Mouse (Mus musculus) yolk sac, embryonic 10.5 days (tissue): ENCODE measurements around the gene Tubg1.

ENCODE experiments used
- DNase-seq: peaks from one replicate; pipeline ENCODE4 v3.0.0-alpha.2; 2017; ENCODE audit warnings: low spot score

The Tubg1 gene

GRCm38 (mm10) chr11:101119761-101120544 lies at the start of gene Tubg1, which contains the start of gene Retreg3:
Gene Tubg1 (plus strand): TSS chr11:101119938.
Gene Retreg3 (minus strand): TSS chr11:101119893.
- peak; percentile 99 for DNase-seq

GRCm38 (mm10) chr11:101070189-101070527 lies 49.6 kb upstream of the Tubg1 start:
- no peak for DNase-seq

GRCm38 (mm10) chr11:101070987-101071386 lies 48.8 kb upstream of the Tubg1 start:
- no peak for DNase-seq

GRCm38 (mm10) chr11:101071810-101072428 lies 47.8 kb upstream of the Tubg1 start:
- no peak for DNase-seq

- no peak for DNase-seq
Measured at GRCm38 (mm10) chr11:101078121-101078520, 41.6 kb upstream of the Tubg1 start, which contains the start of gene Hsd17b1. Gene Hsd17b1 (plus strand): TSS chr11:101078411.

- no peak for DNase-seq
Measured at GRCm38 (mm10) chr11:101079746-101080145, 40.0 kb upstream of the Tubg1 start.

- no peak for DNase-seq
Measured at GRCm38 (mm10) chr11:101080421-101080820, 39.3 kb upstream of the Tubg1 start.

GRCm38 (mm10) chr11:101081659-101082058 lies 38.1 kb upstream of the Tubg1 start:
- no peak for DNase-seq

- DNase-seq, result peak; percentile 97
Measured at GRCm38 (mm10) chr11:101082208-101083082, 37.3 kb upstream of the Tubg1 start, which contains the start of gene Coasy. Gene Coasy (plus strand): TSS chr11:101082565.

- DNase-seq, result no peak
Measured at GRCm38 (mm10) chr11:101083083-101083697, 36.5 kb upstream of the Tubg1 start.

- no peak for DNase-seq
Measured at GRCm38 (mm10) chr11:101084246-101084645, 35.5 kb upstream of the Tubg1 start.

- no peak for DNase-seq
Measured at GRCm38 (mm10) chr11:101084811-101085210, 34.9 kb upstream of the Tubg1 start.

GRCm38 (mm10) chr11:101085617-101086322 lies 34.0 kb upstream of the Tubg1 start:
- DNase-seq, result no peak

GRCm38 (mm10) chr11:101086323-101086674 lies 33.4 kb upstream of the Tubg1 start:
- DNase-seq, result no peak

GRCm38 (mm10) chr11:101086756-101087681 lies 32.7 kb upstream of the Tubg1 start, which contains the start of gene Mlx:
Gene Mlx (plus strand): TSS chr11:101087277.
- peak; percentile 90 for DNase-seq

GRCm38 (mm10) chr11:101087682-101088055 lies 32.1 kb upstream of the Tubg1 start:
- DNase-seq, result no peak

GRCm38 (mm10) chr11:101089931-101090330 lies 29.8 kb upstream of the Tubg1 start:
- DNase-seq, result no peak

- DNase-seq, result no peak
Measured at GRCm38 (mm10) chr11:101094930-101095313, 24.8 kb upstream of the Tubg1 start.

GRCm38 (mm10) chr11:101095314-101096024 lies 24.3 kb upstream of the Tubg1 start, which contains the start of gene Psmc3ip:
Gene Psmc3ip (minus strand): TSS chr11:101095436.
- peak; percentile 95 for DNase-seq
